Mouse (Mus musculus) liver, embryonic 14.5 days (tissue): ENCODE measurements around the gene Ajm1.

Experiments
- CTCF ChIP-seq: IDR thresholded peaks from 2 replicates; pipeline ENCODE4 v1.5.1; 2016; ENCODE audit warnings: antibody characterized with exemption, low read depth, control low read depth
- EP300 ChIP-seq: IDR thresholded peaks from 2 replicates; pipeline ENCODE4 v1.6.1; 2016; ENCODE audit warnings: antibody characterized with exemption, low read depth

DNA sequence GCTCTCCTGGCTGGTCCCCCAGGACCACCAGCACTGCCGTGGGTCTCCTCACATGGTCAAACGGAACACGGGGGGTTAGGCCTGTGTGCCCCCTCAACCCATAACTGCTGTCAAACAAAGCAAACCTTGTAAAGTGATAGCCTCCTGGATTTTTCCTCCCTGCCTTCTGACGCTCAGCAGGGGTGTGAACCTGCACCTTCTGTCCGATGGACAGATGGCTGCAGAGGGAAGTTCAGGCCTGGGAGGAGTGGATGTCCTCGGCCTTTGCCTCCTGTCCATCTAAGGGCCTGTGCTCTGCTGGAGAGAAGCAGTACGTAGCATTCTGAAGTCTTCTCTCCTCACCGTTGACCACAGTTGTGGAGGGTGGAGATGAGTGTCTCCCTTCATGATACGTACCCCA lies 19.6 kb downstream of the Ajm1 start:
- TF ChIP-seq CTCF (no peak), EP300 (no peak)
